Mouse (Mus musculus): ENCODE measurements at regions not wholly inside any gene's neighbourhood (a gene's known extent, or its start where the extent isn't known, plus 50 kb on each side); places are given as distances from the start of the nearest gene placed in this dataset.

GRCm38 (mm10) chr12:25891391-25892167 is 523.5 kb downstream of the Rnf144a start:
- no peak for DNase-seq

- peak; percentile 45 for DNase-seq
Observed at GRCm38 (mm10) chr12:25890722-25891121, 524.3 kb downstream of the Rnf144a start.

DNA sequence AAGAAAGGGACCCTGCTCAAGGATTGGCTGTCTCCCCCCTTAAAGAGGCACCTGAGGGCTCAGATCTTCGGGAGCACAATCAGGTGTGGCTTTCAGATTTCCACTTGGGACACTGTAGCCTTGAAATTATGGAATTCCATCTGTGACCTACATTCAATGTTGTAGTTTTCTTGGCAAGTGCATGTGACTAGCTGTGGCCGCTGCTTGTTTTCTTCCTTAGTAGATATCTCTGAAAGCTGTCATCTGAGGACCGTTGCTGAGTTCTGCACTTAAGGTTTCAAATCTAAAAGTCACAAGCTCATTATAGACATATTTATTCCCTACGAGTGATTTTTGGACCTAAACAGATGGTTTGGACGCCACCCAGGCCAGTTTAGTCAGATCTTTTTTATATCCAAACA is 531.3 kb downstream of the Rnf144a start:
- peak; percentile 9 for DNase-seq

- DNase-seq, result no peak
Observed at GRCm38 (mm10) chr12:25871816-25872215, 543.2 kb downstream of the Rnf144a start.

DNA sequence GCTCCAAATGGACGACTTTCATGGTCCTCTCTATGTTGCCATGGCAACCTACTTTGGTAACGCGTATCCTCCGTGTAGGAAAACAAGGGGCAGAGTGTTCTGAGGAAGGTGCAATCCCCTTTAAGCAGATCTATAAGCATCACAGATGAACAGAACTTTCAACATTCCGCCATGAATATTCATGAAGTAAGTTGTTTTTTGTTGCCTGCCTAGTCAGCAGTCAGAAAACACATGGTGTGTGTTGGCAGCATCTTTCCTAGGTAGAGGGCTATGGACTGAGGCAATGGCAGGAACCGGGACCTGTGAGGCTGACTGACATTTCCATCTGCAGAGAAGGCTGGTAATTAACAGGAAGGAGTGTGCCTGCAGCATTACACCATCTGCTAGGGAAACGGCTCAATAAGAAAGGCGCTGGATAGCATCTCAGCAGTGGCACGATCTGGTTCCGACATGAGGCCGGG is 544.0 kb downstream of the Rnf144a start:
- no peak for DNase-seq

DNA sequence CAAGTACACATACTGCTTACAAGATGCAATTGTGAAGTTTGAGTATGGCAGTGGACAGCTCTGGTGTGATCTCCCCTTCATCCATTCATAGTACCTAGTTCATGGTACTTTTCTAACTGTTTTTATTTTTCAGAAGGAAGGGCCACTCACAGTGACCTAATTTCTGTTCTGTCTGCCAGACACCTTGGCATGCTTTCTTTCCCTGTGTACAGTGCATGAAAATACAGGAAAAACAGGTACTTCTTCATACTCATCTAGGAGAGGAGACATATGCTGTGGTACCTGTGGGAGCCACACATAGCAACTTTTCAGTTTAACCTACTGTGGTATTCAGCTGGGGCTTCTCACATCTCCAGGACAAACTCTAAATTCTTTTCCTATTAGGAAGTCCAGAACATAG is 545.2 kb downstream of the Rnf144a start:
- DNase-seq, result no peak

DNA sequence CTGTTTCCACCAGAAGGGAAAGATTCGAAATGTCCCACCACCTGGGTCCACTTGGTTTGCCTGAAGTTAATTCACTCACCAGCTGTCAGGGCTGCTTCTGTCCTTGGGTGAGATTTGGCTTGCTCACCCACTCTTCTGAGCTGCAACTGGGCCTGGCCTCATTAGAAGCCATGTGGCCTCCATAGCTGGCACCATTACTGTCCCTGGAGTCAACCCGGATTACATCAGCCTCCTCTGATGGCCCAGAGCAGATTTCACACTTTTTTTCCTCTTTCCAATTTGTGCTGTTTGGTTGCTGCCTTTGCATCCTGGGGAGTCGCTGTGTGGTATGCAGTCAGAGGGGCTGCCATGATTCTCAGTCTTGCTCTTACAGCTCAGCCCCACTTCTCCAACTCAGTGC is 550.0 kb downstream of the Rnf144a start:
- DNase-seq, result no peak

DNA sequence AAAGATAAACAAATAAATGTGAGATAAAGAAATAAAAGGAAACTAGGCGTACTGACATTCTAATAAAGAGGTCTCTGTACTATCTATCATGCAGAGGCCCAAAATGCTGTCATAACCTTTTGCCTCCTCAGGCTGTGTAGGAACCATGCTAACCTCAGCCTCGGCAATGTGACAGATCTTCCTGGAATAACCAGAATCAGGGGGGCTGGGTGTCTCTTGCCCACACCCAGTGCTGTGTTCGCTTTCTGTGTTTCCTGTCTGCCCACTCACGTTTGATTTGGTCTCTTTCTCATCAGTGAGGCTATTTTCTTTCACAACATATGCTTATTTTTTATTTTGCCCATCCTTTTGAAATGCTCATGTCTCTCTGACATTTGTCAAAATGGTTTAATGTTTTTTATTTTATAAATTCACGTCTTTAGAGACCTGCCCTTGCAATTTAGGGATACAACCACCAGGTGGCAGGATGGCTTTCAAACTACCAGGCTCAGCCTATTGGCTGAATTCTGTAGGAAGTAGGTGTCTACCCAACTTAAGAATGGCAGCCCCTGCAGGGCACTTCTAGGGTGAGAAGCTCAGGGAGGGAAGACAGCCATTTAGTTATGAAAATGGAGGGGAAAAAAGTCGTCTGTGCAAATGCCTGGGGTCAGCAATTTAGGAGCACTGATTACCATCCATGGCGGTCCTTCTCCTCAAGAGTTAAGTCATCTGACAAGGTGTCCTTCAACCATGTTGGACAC is 550.8 kb downstream of the Rnf144a start:
- peak; percentile 36 for DNase-seq

DNA sequence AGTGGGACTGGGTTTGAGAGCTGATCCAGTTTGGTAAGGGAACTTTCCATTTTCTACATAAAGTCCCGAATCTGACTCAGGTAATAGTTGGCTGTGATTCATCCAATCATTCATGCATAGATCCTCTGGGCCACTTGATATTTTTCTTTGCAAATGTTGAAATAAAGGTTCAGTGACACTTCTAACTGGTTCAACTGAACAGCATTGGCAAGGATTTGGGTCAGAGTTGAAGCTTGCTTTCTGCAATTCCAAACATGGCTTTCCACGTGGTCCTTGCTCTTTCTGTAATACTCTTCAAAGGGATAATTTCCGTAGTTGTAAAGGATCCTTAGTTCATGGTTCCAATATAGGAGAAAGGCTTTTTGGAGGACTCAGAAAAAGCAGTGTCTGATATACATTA is 554.0 kb downstream of the Rnf144a start:
- DNase-seq, result no peak

DNA sequence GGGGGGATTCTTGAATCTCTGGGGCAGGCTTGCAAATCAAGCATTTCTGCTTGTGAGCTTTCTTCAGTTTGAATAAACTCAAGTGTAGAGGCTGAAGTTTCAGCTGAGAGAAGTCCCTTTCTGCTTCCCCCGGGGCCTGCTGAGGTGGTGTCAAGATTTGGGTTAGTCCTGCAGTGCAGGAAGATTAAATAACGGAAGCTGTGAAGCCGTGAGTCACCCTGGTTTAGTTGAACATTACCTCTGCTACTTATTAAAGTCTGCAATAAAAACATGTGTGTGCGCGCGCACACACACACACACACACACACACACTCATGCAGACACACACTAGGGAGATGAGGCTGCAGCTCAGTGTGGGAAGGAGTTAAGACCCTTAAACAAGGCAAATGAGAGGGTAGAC is 556.7 kb downstream of the Rnf144a start:
- no peak for DNase-seq

DNA sequence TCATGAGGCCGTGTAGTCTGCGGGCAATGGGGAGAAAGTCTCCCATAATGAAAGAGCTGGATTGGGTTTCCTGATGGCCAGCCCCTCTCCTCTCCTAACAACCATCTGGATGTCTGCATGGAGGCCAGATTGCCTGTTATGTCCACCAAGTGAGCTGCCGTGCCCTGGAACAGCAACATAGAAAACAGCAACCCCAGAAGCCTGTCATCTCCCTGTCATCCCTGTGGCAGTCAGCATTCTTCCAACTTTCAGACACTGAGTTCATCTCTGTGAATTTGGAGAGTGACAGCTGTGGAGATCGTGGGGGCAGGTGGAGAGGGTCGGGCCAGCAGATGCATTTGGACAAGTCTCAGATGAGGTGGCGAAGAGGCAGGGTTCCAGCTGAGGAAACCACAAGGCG is 585.0 kb downstream of the Rnf144a start:
- DNase-seq, result no peak

DNA sequence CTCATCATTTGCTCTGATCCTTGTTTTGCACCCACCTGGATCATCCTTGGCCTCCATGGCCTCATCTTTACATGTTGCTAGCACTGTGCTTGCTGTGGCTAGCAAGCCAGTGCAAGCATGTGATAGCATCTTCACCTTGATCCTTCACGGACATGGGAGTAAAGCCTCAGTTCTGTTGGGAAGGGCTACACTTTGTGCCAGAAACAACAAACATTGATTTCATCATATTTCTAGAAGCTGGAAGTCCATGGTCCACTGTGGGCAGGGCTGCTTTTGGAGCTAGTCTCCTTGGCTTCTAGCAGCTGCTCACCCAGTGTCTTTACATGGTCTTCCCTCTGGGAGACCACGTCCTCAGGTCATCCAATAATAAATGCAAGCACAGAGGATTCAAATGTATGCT is 587.1 kb downstream of the Rnf144a start:
- DNase-seq, result no peak

DNA sequence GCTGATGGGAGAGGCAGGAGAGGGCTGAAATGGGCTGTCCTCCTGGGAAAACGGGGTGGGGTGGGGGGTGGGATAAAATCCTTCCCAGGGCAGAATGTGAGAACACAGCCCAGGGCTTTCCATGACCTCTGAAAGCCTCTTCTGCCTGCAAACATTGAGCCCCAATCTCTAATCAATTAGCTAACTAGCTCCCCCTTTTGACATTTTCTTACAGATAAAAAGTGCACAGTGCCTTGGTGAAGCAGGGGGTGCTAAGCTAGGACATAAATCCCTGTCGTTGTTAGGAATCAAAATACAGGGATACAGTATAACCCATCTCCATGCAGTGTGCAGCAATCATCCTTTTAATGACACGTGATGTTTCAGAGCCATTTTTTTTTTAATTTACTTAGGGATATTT is 588.1 kb downstream of the Rnf144a start:
- no peak for DNase-seq

DNA sequence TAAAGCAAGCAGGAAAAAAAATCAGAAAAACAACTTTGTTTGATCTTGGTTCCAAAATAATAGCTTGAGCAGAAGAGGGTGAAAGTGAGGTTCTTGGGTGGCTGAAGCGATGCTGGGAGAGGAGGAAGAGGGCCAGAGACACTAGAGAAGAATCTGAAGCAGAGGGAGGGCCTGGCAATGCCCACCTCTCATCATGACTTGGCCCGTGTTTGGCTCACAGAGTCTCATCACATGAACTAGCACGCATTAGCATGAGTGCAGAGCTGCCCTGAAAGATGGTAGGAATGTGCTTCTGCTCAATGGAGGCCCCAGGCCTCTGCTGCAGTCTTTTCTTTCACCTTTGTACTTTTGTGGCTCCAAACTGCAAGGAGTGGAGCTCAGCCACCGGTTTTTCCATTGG is 588.6 kb downstream of the Rnf144a start:
- DNase-seq, result no peak

- DNase-seq, result no peak
Observed at GRCm38 (mm10) chr12:25816248-25816647, 598.8 kb downstream of the Rnf144a start.

- DNase-seq, result no peak
Observed at GRCm38 (mm10) chr12:25795092-25795491, 620.0 kb downstream of the Rnf144a start.

DNA sequence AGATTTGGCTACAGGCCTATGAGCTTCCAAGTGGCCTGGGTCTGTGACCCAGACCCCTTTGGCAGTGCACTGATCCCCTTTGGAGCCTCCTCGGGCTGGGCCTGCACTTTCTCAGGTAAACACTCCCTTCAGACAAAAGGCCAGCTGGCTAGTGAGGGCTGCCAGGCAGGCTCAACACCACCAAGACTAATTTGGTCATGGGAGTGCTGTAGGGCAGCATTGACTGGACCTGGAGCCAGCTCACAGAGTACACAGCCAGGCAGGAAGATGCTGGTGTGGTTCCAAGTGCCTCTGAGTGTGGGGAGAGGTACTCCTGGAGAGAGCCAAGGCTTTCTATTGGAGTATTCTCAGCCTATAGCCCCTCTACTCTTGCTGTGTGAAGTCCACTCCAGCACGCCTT is 620.5 kb downstream of the Rnf144a start:
- DNase-seq, result no peak

DNA sequence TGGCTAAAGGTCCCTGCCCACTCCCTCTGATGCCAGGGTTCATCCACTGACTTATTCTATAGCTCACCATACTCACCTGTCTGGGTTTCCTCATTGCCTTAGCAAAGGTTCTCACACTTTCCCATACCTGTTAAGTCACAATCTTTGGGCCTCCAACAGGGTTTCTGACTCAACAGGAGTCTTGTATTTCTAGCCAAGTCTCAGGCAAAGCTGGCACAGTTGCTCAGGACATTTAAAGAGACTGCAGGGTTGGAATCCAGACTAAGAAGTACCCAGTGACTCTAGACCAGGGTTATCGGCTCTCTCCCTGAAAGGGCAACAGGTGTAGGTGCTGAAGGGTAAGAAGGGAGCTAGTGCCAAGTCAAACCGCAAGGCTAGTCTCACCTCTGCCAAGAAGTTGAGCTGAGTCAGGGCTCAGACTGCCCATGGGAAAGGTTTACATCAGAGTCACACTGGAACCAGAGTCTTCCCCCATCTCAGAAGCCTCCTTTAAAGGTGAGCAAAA is 622.4 kb downstream of the Rnf144a start:
- DNase-seq, result no peak

DNA sequence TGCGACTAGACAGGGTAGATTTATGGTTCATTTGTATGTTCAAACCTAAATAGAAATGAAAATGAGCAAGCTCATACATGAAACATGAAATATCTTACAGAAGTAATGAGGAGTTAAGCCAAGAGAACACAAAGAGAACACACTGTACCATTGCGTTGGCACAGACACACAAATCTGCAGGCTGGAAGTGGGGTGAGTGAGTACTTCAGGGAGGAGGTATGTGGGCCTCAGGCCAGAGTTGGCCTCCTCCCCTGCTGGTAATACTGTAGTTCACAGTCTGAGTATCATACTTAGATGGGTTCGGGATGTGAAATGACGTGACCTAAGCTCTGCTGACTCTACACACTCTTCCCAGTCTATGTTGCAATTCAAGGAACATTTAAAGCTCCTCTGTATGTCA is 624.1 kb downstream of the Rnf144a start:
- DNase-seq, result no peak

GRCm38 (mm10) chr12:25785646-25786606 is 629.1 kb downstream of the Rnf144a start:
- peak; percentile 20 for DNase-seq

- DNase-seq, result no peak
Observed at GRCm38 (mm10) chr12:25784401-25784800, 630.7 kb downstream of the Rnf144a start.

GRCm38 (mm10) chr12:25782972-25783717 is 631.9 kb downstream of the Rnf144a start:
- DNase-seq, result no peak
